Mouse (Mus musculus): ENCODE measurements around the gene Tbc1d14. TPM values are rescaled to one million over a fixed set of nuclear protein-coding genes. Genes with fewer than 3 reads are reported as not detected.

Tbc1d14 gene
- polyA plus RNA-seq, 1 experiment from 2014 or later: 36.6 TPM

DNA sequence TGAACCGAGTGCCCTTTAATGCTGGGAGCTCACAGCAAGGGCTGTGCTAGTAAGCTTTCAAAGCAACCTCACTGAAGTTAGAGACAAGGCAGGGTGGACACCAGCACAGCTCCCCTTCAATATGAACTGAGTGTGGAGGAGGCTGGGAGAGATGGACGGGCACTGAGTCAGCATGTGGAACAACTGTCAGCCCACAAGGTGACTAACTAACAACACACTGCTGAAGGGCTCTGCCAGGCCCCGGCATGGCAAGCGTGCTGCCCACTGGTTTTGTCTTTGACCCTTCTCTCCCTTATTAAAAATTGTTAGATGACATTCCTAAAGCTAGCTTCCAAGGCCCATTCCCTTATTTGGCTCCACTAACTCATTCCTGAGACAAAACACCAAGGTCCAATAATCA lies 135.4 kb downstream of the Tbc1d14 start:
- Histone ChIP-seq H3K9me3 (ENCODE audit: control insufficient read depth, low read length) (no peaks in the 10 kb centered on the region), H3K27me3 (replicated peaks; ENCODE audit: control insufficient read depth, insufficient read depth, low read length) (no peaks in the 10 kb centered on the region), H3K4me1 (replicated peaks; ENCODE audit: control insufficient read depth, insufficient read depth, low read length) (no peaks in the 10 kb centered on the region), H3K9ac (ENCODE audit: low read length) (no peak overlapping the region), H3K4me2 (ENCODE audit: low read length) (no peak overlapping the region), H3K27ac (ENCODE audit: low read depth) (no peak overlapping the region), H3K4me3 (ENCODE audit: low read depth, low read length) (no peak overlapping the region), H3K36me3 (ENCODE audit: control insufficient read depth, insufficient read depth, low read length) (no peaks in the 10 kb centered on the region)
- DNase-seq (ENCODE audit: low spot score): no peak
- no peak for ATAC-seq (replicated peaks; ENCODE audit: low FRiP score, low TSS enrichment, low read depth)
- WGBS: 78% methylated on average over 4 of the region's 4 CpGs

DNA sequence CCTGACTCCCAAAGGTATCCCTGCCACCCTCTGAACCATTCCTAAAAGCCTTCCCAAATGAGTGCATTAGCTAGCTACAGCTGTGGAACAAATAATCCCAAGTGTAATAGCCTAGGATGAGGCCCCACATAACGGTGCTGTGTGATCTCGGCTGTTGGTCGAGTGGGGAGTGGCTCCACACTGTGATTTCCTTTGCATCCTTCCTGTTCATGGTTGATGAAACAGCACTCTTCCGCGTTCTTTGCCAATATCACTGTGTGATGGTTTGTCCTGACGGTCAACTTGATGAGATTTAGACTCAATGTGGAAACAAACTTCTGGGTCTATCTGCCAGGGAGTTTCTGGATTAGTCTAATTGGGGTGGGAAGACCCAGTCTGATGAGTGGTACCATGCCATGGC lies 140.3 kb downstream of the Tbc1d14 start:
- Histone ChIP-seq H3K36me3 (ENCODE audit: control insufficient read depth, insufficient read depth, low read length) (no peaks in the 10 kb centered on the region), H3K4me2 (ENCODE audit: low read length) (no peak overlapping the region), H3K4me1 (replicated peaks; ENCODE audit: control insufficient read depth, insufficient read depth, low read length) (peaks cover 4% of the 10 kb centered on the region; the same call in 1 of the 2 replicates), H3K27ac (ENCODE audit: low read depth) (no peak overlapping the region), H3K9me3 (ENCODE audit: control insufficient read depth, low read length) (no peaks in the 10 kb centered on the region), H3K27me3 (replicated peaks; ENCODE audit: control insufficient read depth, insufficient read depth, low read length) (no peaks in the 10 kb centered on the region), H3K9ac (ENCODE audit: low read length) (no peak overlapping the region), H3K4me3 (ENCODE audit: low read depth, low read length) (no peak overlapping the region)
- DNase-seq (ENCODE audit: low spot score) (no peak), ATAC-seq (replicated peaks; ENCODE audit: low FRiP score, low TSS enrichment, low read depth) (no peak)
- WGBS: 82% methylated on average over 6 of the region's 6 CpGs

DNA sequence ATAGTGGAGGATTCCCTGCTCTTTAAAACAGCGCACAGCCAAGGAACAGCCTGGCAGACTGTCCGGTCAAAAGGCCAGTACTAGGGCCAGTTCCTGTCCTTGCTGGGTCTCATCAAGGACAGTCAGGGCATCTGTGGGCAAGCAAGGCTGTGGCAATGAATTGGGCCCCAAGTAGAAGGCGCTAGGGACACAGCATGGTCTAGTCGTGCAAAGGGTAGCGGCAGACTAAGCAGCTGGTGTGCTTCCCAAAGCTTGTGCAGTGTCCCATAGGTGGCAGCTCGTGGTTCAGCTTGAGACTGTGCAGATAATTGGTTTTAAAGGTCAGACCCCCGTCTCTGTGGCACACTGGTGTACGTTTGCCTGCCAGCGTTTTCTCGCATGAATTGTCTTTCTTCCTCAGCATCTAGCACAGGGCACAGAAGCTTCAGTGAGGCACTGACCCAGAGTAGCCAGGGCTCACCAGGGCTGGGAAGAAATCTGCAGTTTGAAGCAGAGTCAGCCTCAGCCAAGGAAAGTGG lies 141.1 kb downstream of the Tbc1d14 start:
- 65% methylated on average over 10 of the region's 10 CpGs for WGBS
- no peak overlapping the region for H3K9ac ChIP-seq (ENCODE audit: low read length)
- DNase-seq (ENCODE audit: low spot score) (no peak), ATAC-seq (replicated peaks; ENCODE audit: low FRiP score, low TSS enrichment, low read depth) (no peak)
- H3K4me1 ChIP-seq (replicated peaks; ENCODE audit: control insufficient read depth, insufficient read depth, low read length): peaks cover 4% of the 10 kb centered on the region; the same call in 1 of the 2 replicates
- H3K27me3 ChIP-seq (replicated peaks; ENCODE audit: control insufficient read depth, insufficient read depth, low read length): no peaks in the 10 kb centered on the region
- H3K4me2 ChIP-seq (ENCODE audit: low read length): no peak overlapping the region
- H3K9me3 ChIP-seq (ENCODE audit: control insufficient read depth, low read length): no peaks in the 10 kb centered on the region
- H3K27ac ChIP-seq (ENCODE audit: low read depth): no peak overlapping the region
- no peaks in the 10 kb centered on the region for H3K36me3 ChIP-seq (ENCODE audit: control insufficient read depth, insufficient read depth, low read length)
- no peak overlapping the region for H3K4me3 ChIP-seq (ENCODE audit: low read depth, low read length)

DNA sequence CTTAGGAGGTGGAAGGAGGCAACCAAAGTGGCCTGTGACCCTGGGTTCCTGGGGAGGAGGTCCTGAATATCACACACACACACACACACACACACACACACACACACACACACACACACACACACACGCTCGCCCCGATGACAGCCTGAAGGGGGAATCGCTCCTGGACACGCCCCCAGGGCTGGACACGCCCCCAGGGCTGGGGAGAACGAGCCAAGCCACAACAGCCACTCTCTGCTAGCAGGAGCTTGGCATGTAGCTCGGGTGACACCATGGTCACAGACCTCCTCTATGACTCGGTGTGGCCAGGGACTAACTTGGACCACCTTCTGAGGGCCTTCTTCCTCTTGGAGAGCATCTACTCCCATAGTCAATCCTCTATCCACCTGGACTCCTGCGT lies 142.0 kb downstream of the Tbc1d14 start:
- H3K4me2 ChIP-seq (ENCODE audit: low read length): no peak overlapping the region
- no peak for ATAC-seq (replicated peaks; ENCODE audit: low FRiP score, low TSS enrichment, low read depth)

DNA sequence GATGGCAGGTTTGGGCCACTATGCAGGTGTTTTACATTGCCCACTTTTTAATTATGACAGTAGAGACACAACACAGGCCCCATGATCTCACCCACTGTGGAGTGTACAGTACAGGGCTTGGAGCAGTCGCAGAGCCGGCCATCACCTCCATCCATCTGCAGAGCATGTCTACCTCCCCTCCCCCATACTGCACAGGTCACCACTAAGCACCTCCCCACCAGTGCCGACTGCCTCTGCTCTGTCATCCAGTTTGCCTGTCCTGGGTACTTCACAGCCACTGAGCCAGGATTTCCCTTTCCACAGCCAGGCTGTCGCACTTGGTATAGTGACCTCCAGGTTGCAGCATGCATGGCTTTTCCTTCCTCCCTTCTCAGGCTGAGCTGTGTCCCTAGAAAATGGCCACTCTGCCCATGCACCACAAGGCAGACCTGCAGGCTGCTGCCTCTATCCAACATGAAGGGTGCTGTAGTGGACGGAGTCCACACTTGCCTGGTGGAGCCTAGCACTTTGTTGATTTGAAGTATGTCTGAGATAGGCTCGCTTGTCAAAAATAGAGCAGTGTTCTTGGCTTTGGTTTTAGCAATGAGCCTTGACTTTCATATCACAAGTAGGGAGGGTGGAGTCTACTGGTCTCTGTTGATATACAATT lies 143.2 kb downstream of the Tbc1d14 start:
- DNase-seq (ENCODE audit: low spot score): no peak
- Histone ChIP-seq H3K4me2 (ENCODE audit: low read length) (no peak overlapping the region), H3K9ac (ENCODE audit: low read length) (no peak overlapping the region), H3K4me3 (ENCODE audit: low read depth, low read length) (no peak overlapping the region), H3K27me3 (replicated peaks; ENCODE audit: control insufficient read depth, insufficient read depth, low read length) (no peaks in the 10 kb centered on the region), H3K27ac (ENCODE audit: low read depth) (no peak overlapping the region), H3K9me3 (ENCODE audit: control insufficient read depth, low read length) (no peaks in the 10 kb centered on the region), H3K36me3 (ENCODE audit: control insufficient read depth, insufficient read depth, low read length) (no peaks in the 10 kb centered on the region), H3K4me1 (replicated peaks; ENCODE audit: control insufficient read depth, insufficient read depth, low read length) (peaks cover 4% of the 10 kb centered on the region; the same call in 1 of the 2 replicates)
- WGBS: 48% methylated on average over 6 of the region's 6 CpGs
- ATAC-seq (replicated peaks; ENCODE audit: low FRiP score, low TSS enrichment, low read depth): no peak

More for the DNA sequence above, 142.0 kb downstream of the Tbc1d14 start:
- H3K36me3 ChIP-seq (ENCODE audit: control insufficient read depth, insufficient read depth, low read length): no peaks in the 10 kb centered on the region
- no peak overlapping the region for H3K9ac ChIP-seq (ENCODE audit: low read length)
- H3K27me3 ChIP-seq (replicated peaks; ENCODE audit: control insufficient read depth, insufficient read depth, low read length): no peaks in the 10 kb centered on the region
- no peak for DNase-seq (ENCODE audit: low spot score)
- H3K4me3 ChIP-seq (ENCODE audit: low read depth, low read length): no peak overlapping the region
- H3K27ac ChIP-seq (ENCODE audit: low read depth): no peak overlapping the region
- peaks cover 4% of the 10 kb centered on the region; the same call in 1 of the 2 replicates for H3K4me1 ChIP-seq (replicated peaks; ENCODE audit: control insufficient read depth, insufficient read depth, low read length)
- no peaks in the 10 kb centered on the region for H3K9me3 ChIP-seq (ENCODE audit: control insufficient read depth, low read length)
- WGBS: 19% methylated on average over 9 of the region's 10 CpGs

DNA sequence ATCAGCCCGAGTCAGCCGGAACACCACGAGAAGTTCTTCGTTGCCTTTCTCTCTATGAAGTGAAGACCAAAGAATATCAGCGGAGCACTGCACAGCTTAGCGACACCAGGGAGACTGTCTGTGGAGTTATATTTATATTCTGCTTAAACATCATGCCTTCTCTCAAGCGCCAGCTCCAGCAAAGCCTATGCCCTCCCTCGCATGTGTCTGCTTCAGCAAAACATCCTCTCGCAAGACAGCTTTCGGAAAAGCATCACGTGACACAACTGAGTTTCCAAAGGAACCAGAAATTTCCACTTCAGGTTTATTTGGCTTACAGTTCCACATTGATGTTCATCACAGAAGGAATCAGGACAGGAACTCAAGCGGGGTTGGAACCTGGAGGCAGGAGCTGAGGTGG lies 145.2 kb downstream of the Tbc1d14 start:
- Histone ChIP-seq H3K27ac (ENCODE audit: low read depth) (no peak overlapping the region), H3K4me1 (replicated peaks; ENCODE audit: control insufficient read depth, insufficient read depth, low read length) (peaks cover 4% of the 10 kb centered on the region; the same call in 1 of the 2 replicates), H3K4me2 (ENCODE audit: low read length) (no peak overlapping the region), H3K9me3 (ENCODE audit: control insufficient read depth, low read length) (no peaks in the 10 kb centered on the region), H3K4me3 (ENCODE audit: low read depth, low read length) (no peak overlapping the region), H3K27me3 (replicated peaks; ENCODE audit: control insufficient read depth, insufficient read depth, low read length) (no peaks in the 10 kb centered on the region), H3K36me3 (ENCODE audit: control insufficient read depth, insufficient read depth, low read length) (no peaks in the 10 kb centered on the region), H3K9ac (ENCODE audit: low read length) (no peak overlapping the region)
- ATAC-seq (replicated peaks; ENCODE audit: low FRiP score, low TSS enrichment, low read depth): no peak
- DNase-seq (ENCODE audit: low spot score): no peak
- WGBS: 91% methylated on average over 12 of the region's 12 CpGs

DNA sequence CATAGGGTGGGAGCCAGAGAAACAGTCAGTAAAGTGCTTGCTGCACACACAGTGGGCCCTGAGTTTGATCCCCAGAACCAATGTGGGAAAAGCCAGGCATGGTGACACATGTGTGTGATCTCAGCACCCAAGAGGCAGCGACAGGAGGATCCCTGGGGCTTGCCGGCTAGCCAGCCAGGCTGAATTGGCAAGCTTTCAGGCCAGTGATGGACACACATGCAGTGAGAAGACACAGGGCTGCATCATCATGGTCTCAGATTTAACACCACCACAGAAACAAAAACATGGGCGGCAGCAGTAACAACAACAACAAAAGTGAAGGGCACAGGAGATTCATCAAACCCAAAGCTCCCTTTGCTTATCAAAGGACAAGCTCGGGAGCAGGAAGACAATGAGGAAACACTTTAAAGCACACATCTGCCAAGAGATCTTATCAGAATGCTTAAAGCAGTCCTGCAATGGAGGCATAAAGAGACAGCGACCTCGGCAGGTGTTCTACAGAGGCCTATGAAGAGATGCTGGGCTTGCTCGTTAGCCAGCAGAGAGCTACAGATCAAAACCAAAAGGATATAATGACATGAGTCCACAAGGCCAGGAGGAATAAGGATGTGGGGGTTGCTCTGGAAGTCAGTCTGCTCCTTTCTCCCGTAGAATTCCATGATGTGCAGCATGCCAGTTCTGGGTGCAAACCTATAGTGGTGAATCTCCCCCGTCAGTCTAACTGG lies 146.7 kb downstream of the Tbc1d14 start:
- no peak for ATAC-seq (replicated peaks; ENCODE audit: low FRiP score, low TSS enrichment, low read depth)
- no peaks in the 10 kb centered on the region for H3K36me3 ChIP-seq (ENCODE audit: control insufficient read depth, insufficient read depth, low read length)
- H3K4me2 ChIP-seq (ENCODE audit: low read length): no peak overlapping the region
- DNase-seq (ENCODE audit: low spot score): no peak
- no peak overlapping the region for H3K4me3 ChIP-seq (ENCODE audit: low read depth, low read length)
- H3K27me3 ChIP-seq (replicated peaks; ENCODE audit: control insufficient read depth, insufficient read depth, low read length): no peaks in the 10 kb centered on the region
- no peak overlapping the region for H3K9ac ChIP-seq (ENCODE audit: low read length)
- WGBS: 39% methylated on average over 9 of the region's 9 CpGs
- H3K27ac ChIP-seq (ENCODE audit: low read depth): no peak overlapping the region
- peaks cover 3% of the 10 kb centered on the region; the same call in 1 of the 2 replicates for H3K4me1 ChIP-seq (replicated peaks; ENCODE audit: control insufficient read depth, insufficient read depth, low read length)
- H3K9me3 ChIP-seq (ENCODE audit: control insufficient read depth, low read length): no peaks in the 10 kb centered on the region

DNA sequence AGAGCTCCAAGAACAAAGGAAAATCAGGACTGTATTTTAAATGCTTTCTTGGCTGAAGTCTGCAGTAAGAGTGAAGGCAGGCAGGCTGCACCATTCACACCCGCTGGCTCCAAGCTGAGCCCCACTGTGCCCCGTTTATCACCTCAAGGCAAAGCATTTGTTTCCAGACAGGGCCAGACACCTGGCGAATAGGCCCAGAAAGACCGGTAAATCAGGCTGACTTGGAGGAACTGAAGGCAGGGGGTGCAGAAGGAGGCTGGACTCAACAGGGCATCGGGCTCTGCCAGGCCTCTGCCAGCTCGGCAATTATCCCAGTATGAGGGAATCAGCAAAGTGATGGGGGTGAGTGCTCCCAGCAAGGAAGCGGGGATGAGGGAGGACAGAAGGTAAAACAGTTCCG lies 148.0 kb downstream of the Tbc1d14 start:
- H3K36me3 ChIP-seq (ENCODE audit: control insufficient read depth, insufficient read depth, low read length): no peaks in the 10 kb centered on the region
- H3K4me3 ChIP-seq (ENCODE audit: low read depth, low read length): no peak overlapping the region
- no peak overlapping the region for H3K9ac ChIP-seq (ENCODE audit: low read length)
- no peak overlapping the region for H3K27ac ChIP-seq (ENCODE audit: low read depth)
- DNase-seq (ENCODE audit: low spot score): no peak
- 32% methylated on average over 8 of the region's 8 CpGs for WGBS
- H3K4me2 ChIP-seq (ENCODE audit: low read length): no peak overlapping the region
- no peaks in the 10 kb centered on the region for H3K9me3 ChIP-seq (ENCODE audit: control insufficient read depth, low read length)
- no peaks in the 10 kb centered on the region for H3K27me3 ChIP-seq (replicated peaks; ENCODE audit: control insufficient read depth, insufficient read depth, low read length)
- ATAC-seq (replicated peaks; ENCODE audit: low FRiP score, low TSS enrichment, low read depth): no peak
- H3K4me1 ChIP-seq (replicated peaks; ENCODE audit: control insufficient read depth, insufficient read depth, low read length): no peaks in the 10 kb centered on the region
